Mouse (Mus musculus) MEL (cell line): ENCODE data around the gene Ttc29. TPM values are rescaled to one million over a fixed set of nuclear protein-coding genes. Genes with fewer than 3 reads are reported as not detected.

Experiments used
- DNase-seq: peaks from one replicate; pipeline ENCODE4 v3.0.0; 2011; ENCODE audit warnings: low read depth, low spot score
- H3K27ac ChIP-seq: 2 replicates; pipeline ENCODE4 v1.5.1; 2012; ENCODE audit warnings: low read depth, mild to moderate bottlenecking, control low read depth, low read length, moderate library complexity; ENCODE audit not compliant: control insufficient read depth
- H3K27me3 ChIP-seq, 2 experiments: fragments of 150-350 bp in 1 of 2; sonication (generic) in 1 of 2; 2 replicates each; pipeline ENCODE4 v1.6.1; 2012; ENCODE audit warnings: low read length in 2 of 2, mild to moderate bottlenecking in 2 of 2, improper control_type of control experiment in 1 of 2, moderate library complexity in 1 of 2; ENCODE audit not compliant: insufficient read depth in 2 of 2, control insufficient read depth in 1 of 2
- H3K36me3 ChIP-seq, 2 experiments: 2 replicates each; pipeline ENCODE4 v1.6.1; 2012 to 2014; ENCODE audit warnings: low read length in 2 of 2, improper control_type of control experiment in 1 of 2, inconsistent platforms in 1 of 2, mild to moderate bottlenecking in 1 of 2; ENCODE audit not compliant: insufficient read depth in 2 of 2, control insufficient read depth in 1 of 2
- H3K4me1 ChIP-seq, 2 experiments: fragments of 150-350 bp in 1 of 2; sonication (generic) in 1 of 2; 2 replicates each; pipeline ENCODE4 v1.6.1; 2012; ENCODE audit warnings: low read length in 2 of 2, improper control_type of control experiment in 1 of 2, mild to moderate bottlenecking in 1 of 2; ENCODE audit not compliant: insufficient read depth in 2 of 2, control insufficient read depth in 1 of 2
- H3K4me3 ChIP-seq, 2 experiments: fragments of 150-350 bp in 1 of 2; sonication (generic) in 1 of 2; 2 replicates each; pipeline ENCODE4 v1.5.1; 2012; ENCODE audit warnings: low read depth in 2 of 2, low read length in 2 of 2, mild to moderate bottlenecking in 2 of 2, moderate library complexity in 2 of 2, control low read depth in 1 of 2, improper control_type of control experiment in 1 of 2; ENCODE audit not compliant: control insufficient read depth in 1 of 2, insufficient read depth in 1 of 2
- H3K79me2 ChIP-seq: 2 replicates; pipeline ENCODE4 v1.6.1; 2012; ENCODE audit warnings: mild to moderate bottlenecking, low read length, moderate library complexity; ENCODE audit not compliant: control insufficient read depth, poor library complexity, insufficient read depth
- H3K9ac ChIP-seq: 2 replicates; pipeline ENCODE4 v1.6.1; 2012; ENCODE audit warnings: low read depth, mild to moderate bottlenecking, control low read depth, low read length, moderate library complexity; ENCODE audit not compliant: control insufficient read depth, poor library complexity, severe bottlenecking
- H3K9me3 ChIP-seq: fragments of 150-350 bp; sonication (generic); replicated peaks from 2 replicates; pipeline ENCODE4 v1.6.1; 2012; ENCODE audit warnings: mild to moderate bottlenecking, low read length, improper control_type of control experiment, moderate library complexity; ENCODE audit not compliant: insufficient read depth
- BHLHE40 ChIP-seq: IDR thresholded peaks from 2 replicates; pipeline ENCODE4 v1.6.1; 2012; ENCODE audit warnings: low read depth, mild to moderate bottlenecking, inconsistent platforms, low read length, improper control_type of control experiment, borderline replicate concordance
- GATA1 ChIP-seq: IDR thresholded peaks from 2 replicates; pipeline ENCODE4 v1.6.1; 2011; ENCODE audit warnings: low read depth, low read length, improper control_type of control experiment
- KAT2A ChIP-seq: conservative IDR thresholded peaks from 2 replicates; pipeline ENCODE4 v1.6.1; 2012; ENCODE audit warnings: low read depth, low read length, improper control_type of control experiment, inconsistent platforms
- MYB ChIP-seq: IDR thresholded peaks from 2 replicates; pipeline ENCODE4 v1.6.1; 2011; ENCODE audit warnings: mild to moderate bottlenecking, low read depth, low read length, improper control_type of control experiment
- NELFE ChIP-seq: IDR thresholded peaks from 2 replicates; pipeline ENCODE4 v1.6.1; 2011; ENCODE audit warnings: low read depth, low read length, improper control_type of control experiment
- POLR2A ChIP-seq, 2 experiments: IDR thresholded peaks; 2 replicates each; pipeline ENCODE4 v1.6.1; 2011 to 2012; ENCODE audit warnings: low read length in 2 of 2, mild to moderate bottlenecking in 2 of 2, control low read depth in 1 of 2, improper control_type of control experiment in 1 of 2, low read depth in 1 of 2, moderate library complexity in 1 of 2; ENCODE audit not compliant: control insufficient read depth in 1 of 2, insufficient read depth in 1 of 2, poor library complexity in 1 of 2
- POLR2AphosphoS2 ChIP-seq: IDR thresholded peaks from 2 replicates; pipeline ENCODE4 v1.6.1; 2011; ENCODE audit warnings: low read length, improper control_type of control experiment
- RAD21 ChIP-seq: IDR thresholded peaks from 2 replicates; pipeline ENCODE4 v1.6.1; 2011; ENCODE audit warnings: mild to moderate bottlenecking, low read depth, low read length, improper control_type of control experiment
- RCOR1 ChIP-seq: IDR thresholded peaks from 2 replicates; pipeline ENCODE4 v1.6.1; 2012; ENCODE audit warnings: low read depth, mild to moderate bottlenecking, inconsistent platforms, low read length, improper control_type of control experiment
- SIN3A ChIP-seq: IDR thresholded peaks from 2 replicates; pipeline ENCODE4 v1.6.1; 2012; ENCODE audit warnings: low read length, improper control_type of control experiment, inconsistent platforms
- SMC3 ChIP-seq: IDR thresholded peaks from 2 replicates; pipeline ENCODE4 v1.6.1; 2011; ENCODE audit warnings: low read depth, low read length, improper control_type of control experiment
- USF1 ChIP-seq: IDR thresholded peaks from 2 replicates; pipeline ENCODE4 v1.6.1; 2014; ENCODE audit warnings: low read depth, mild to moderate bottlenecking, inconsistent platforms, low read length, improper control_type of control experiment, moderate library complexity
- polyA plus RNA-seq, 2 experiments: library from polyadenylated mRNA; stranded (reverse) in 1 of 2; unstranded in 1 of 2; fragments of >175 nt in 1 of 2; fragments of >200 nt in 1 of 2; gene quantifications; 2 replicates each; pipeline versions ENCODE4 v1.2.1 to v1.2.4; 2012; ENCODE audit warnings: low replicate concordance in 2 of 2, low read depth in 1 of 2; ENCODE audit not compliant: insufficient read length in 2 of 2, insufficient read depth in 1 of 2, missing spikeins in 1 of 2
- total RNA-seq: library from RNA; depleted of rRNA; stranded (reverse); fragments of 300-350 nt; gene quantifications from 2 replicates; pipeline ENCODE4 v1.2.3, GENCODE M21; 2012

Gene Ttc29
- total and polyA plus RNA-seq, 3 experiments = not detected

- H3K4me3 ChIP-seq = no peak overlapping the region
- no peaks in the 10 kb centered on the region for H3K79me2 ChIP-seq
- no peak for TF ChIP-seq USF1
- TF ChIP-seq POLR2AphosphoS2 = no peak
- TF ChIP-seq NELFE = no peak
- no peak for TF ChIP-seq RAD21
- TF ChIP-seq POLR2A (IDR thresholded peaks at IDR 0.05; ENCODE audit: control insufficient read depth in 1 of 2, insufficient read depth in 1 of 2, low read depth in 1 of 2, low read length in 2 of 2, poor library complexity in 1 of 2) = no peak
- TF ChIP-seq SMC3 = no peak
- TF ChIP-seq, all 39 proteins: peak for 0
- H3K4me1 ChIP-seq = no peaks in the 10 kb centered on the region
- no peak overlapping the region for H3K9ac ChIP-seq
- no peaks in the 10 kb centered on the region for H3K9me3 ChIP-seq
- H3K27me3 ChIP-seq = no peaks in the 10 kb centered on the region
- no peak for DNase-seq
- no peak overlapping the region for H3K27ac ChIP-seq
- H3K36me3 ChIP-seq = no peaks in the 10 kb centered on the region
Observed at GRCm38 (mm10) chr8:78345705-78346104, 132.6 kb downstream of the Ttc29 start.

GRCm38 (mm10) chr8:78346131-78346621 is 133.1 kb downstream of the Ttc29 start:
- no peaks in the 10 kb centered on the region for H3K9me3 ChIP-seq
- no peaks in the 10 kb centered on the region for H3K79me2 ChIP-seq
- H3K27ac ChIP-seq = no peak overlapping the region
- H3K9ac ChIP-seq = no peak overlapping the region
- H3K27me3 ChIP-seq = no peaks in the 10 kb centered on the region
- TF ChIP-seq GATA1 = no peak
- TF ChIP-seq RCOR1 = no peak
- TF ChIP-seq MYB = no peak
- no peak for TF ChIP-seq BHLHE40
- TF ChIP-seq USF1 = no peak
- TF ChIP-seq KAT2A = no peak
- TF ChIP-seq, all 39 proteins: peak for 0
- H3K36me3 ChIP-seq = no peaks in the 10 kb centered on the region
- no peak overlapping the region for H3K4me3 ChIP-seq
- H3K4me1 ChIP-seq = no peaks in the 10 kb centered on the region
- DNase-seq = no peak

- Histone ChIP-seq H3K27me3 (no peaks in the 10 kb centered on the region), H3K4me1 (no peaks in the 10 kb centered on the region), H3K9ac (no peak overlapping the region), H3K36me3 (no peaks in the 10 kb centered on the region)
- DNase-seq = no peak
- TF ChIP-seq POLR2AphosphoS2 = no peak
- no peak for TF ChIP-seq SIN3A
- TF ChIP-seq, all 39 proteins: peak for 0
- H3K79me2 ChIP-seq = no peaks in the 10 kb centered on the region
- no peaks in the 10 kb centered on the region for H3K9me3 ChIP-seq
- no peak overlapping the region for H3K4me3 ChIP-seq
- H3K27ac ChIP-seq = no peak overlapping the region
Observed at GRCm38 (mm10) chr8:78353902-78354301, 140.8 kb downstream of the Ttc29 start.
